Mouse (Mus musculus): ENCODE data around the gene Golga1. TPM values are rescaled to one million over a fixed set of nuclear protein-coding genes. Genes with fewer than 3 reads are reported as not detected.

Gene Golga1
- polyA plus RNA-seq, 1 experiment from 2014 or later = 29.0 TPM

DNA sequence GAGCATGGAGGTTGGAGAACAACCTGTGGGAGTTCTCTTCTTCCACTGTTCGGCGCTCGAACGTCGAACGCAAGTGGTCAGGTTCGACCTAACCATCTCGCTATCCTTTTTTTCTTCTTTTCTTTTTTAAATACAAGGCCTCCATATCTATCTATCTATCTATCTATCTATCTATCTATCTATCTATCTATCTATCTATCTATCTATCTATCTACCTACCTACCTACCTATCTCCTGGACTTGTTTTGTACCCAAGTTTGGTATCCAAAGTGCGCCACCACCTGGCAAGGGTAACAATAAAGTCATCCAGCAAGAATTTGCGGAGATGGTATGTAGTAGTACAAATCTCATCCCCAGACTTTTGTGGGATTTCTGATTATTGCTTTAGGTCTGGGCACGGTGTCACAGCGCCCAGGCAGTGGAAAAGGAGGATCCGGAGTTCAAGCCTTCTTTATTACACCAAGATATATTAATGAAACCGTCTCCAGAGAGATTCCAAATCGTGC, 59.7 kb downstream of the Golga1 start, which contains the start of gene Rpl35:
Rpl35 (minus strand) TSS at position 51 of the 506 bp plus-strand sequence.
- peak within 1 kb of the TSS; percentile 83 for H3K4me3 ChIP-seq (replicated peaks)
- H3K27ac ChIP-seq (replicated peaks) = peak within 1 kb of the TSS; percentile 92
- ATAC-seq (ENCODE audit: insufficient number of reproducible peaks, low FRiP score, low TSS enrichment, low read depth) = no peak
- no peaks in the 10 kb centered on the region for H3K27me3 ChIP-seq
- 13% methylated on average over 15 of the region's 15 CpGs for WGBS
- peaks cover 28% of the 10 kb centered on the region for H3K36me3 ChIP-seq
- peak within 1 kb of the TSS; percentile 71 for H3K4me2 ChIP-seq (replicated peaks)
- peak within 1 kb of the TSS; percentile 89 for H3K9ac ChIP-seq
- H3K9me3 ChIP-seq (replicated peaks) = no peaks in the 10 kb centered on the region
- peaks cover 48% of the 10 kb centered on the region for H3K4me1 ChIP-seq

DNA sequence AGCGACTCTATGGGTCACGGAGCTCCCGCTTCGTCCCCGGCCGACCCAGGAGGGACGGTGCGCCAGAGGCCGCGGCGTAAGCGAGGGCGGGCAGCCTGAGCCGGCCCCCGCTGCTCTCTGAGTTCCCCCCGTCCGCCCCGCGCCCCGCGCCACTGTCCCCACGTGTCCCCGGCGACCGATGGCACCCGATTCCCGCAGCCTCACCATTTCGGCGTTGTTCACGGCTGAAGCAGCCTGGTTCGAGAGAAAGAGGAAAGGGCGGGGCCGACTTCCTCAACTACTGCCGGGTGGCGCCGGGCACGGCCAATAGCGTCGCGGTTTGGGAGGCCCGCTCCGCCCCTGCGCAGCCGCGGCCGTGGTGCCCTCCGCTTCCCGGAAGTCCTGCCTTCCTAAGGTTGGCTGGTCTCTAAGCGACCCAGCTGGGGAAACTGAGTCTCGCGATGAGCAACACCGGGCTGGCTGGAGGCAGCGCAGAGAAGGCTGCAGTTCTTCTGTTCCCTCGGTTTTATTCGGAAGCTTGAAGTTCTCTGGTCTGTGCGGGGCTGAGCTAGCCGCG, 60.4 kb downstream of the Golga1 start, which contains the start of gene Arpc5l:
Arpc5l (plus strand) TSS at position 469 of the 556 bp plus-strand sequence.
- Histone ChIP-seq H3K9me3 (replicated peaks) (no peaks in the 10 kb centered on the region), H3K27me3 (no peaks in the 10 kb centered on the region), H3K4me2 (replicated peaks) (peak within 1 kb of the TSS; percentile 71), H3K9ac (peak within 1 kb of the TSS; percentile 89), H3K4me3 (replicated peaks) (peak within 1 kb of the TSS; percentile 83), H3K27ac (replicated peaks) (peak within 1 kb of the TSS; percentile 92), H3K4me1 (peaks cover 48% of the 10 kb centered on the region), H3K36me3 (peaks cover 34% of the 10 kb centered on the region)
- under 1% methylated on average over 53 of the region's 58 CpGs for WGBS
- peak; percentile 88 for ATAC-seq (ENCODE audit: insufficient number of reproducible peaks, low FRiP score, low TSS enrichment, low read depth)

DNA sequence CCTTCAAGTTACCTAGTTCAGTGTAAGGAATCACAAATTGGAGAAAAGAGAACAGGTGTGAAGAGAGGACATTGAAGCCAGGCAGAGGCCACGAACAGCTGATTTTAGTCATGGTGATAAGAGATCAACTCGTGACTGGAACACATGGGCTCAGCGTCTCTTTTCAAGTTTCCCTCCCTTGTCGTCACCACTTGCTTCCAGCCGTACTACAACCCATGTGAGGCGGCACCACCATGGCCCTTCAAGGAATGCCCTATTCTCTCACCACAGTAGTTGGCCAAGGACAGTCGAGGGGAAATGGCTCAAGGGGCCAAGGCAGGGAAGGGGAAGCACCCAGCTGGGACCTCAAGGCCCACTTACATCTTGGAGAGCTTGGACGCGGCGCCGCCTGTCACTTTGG, 61.0 kb downstream of the Golga1 start:
- H3K9me3 ChIP-seq (replicated peaks) = no peaks in the 10 kb centered on the region
- H3K9ac ChIP-seq = peak overlapping the region; percentile 89
- H3K4me2 ChIP-seq (replicated peaks) = peak overlapping the region; percentile 71
- ATAC-seq (ENCODE audit: insufficient number of reproducible peaks, low FRiP score, low TSS enrichment, low read depth) = no peak
- under 1% methylated on average over 11 of the region's 11 CpGs for WGBS
- peaks cover 38% of the 10 kb centered on the region for H3K36me3 ChIP-seq
- no peaks in the 10 kb centered on the region for H3K27me3 ChIP-seq
- H3K27ac ChIP-seq (replicated peaks) = peak overlapping the region; percentile 92
- H3K4me1 ChIP-seq = peaks cover 44% of the 10 kb centered on the region
- H3K4me3 ChIP-seq (replicated peaks) = peak overlapping the region; percentile 83

- no peak overlapping the region for H3K27ac ChIP-seq (replicated peaks)
- no peaks in the 10 kb centered on the region for H3K27me3 ChIP-seq
- WGBS = 57% methylated on average over 5 of the region's 5 CpGs
- H3K36me3 ChIP-seq = peaks cover 38% of the 10 kb centered on the region
- peak overlapping the region; percentile 71 for H3K4me2 ChIP-seq (replicated peaks)
- no peak for ATAC-seq (ENCODE audit: insufficient number of reproducible peaks, low FRiP score, low TSS enrichment, low read depth)
- H3K9ac ChIP-seq = peak overlapping the region; percentile 89; the same call in 1 of the 2 replicates
- H3K4me1 ChIP-seq = peaks cover 35% of the 10 kb centered on the region
- H3K4me3 ChIP-seq (replicated peaks) = peak overlapping the region; percentile 83
- no peaks in the 10 kb centered on the region for H3K9me3 ChIP-seq (replicated peaks)
Observed at GRCm38 (mm10) chr2:39003512-39003911, 61.8 kb downstream of the Golga1 start.

- 52% methylated on average over 8 of the region's 8 CpGs for WGBS
Observed at GRCm38 (mm10) chr2:39003106-39003505, 62.2 kb downstream of the Golga1 start.

DNA sequence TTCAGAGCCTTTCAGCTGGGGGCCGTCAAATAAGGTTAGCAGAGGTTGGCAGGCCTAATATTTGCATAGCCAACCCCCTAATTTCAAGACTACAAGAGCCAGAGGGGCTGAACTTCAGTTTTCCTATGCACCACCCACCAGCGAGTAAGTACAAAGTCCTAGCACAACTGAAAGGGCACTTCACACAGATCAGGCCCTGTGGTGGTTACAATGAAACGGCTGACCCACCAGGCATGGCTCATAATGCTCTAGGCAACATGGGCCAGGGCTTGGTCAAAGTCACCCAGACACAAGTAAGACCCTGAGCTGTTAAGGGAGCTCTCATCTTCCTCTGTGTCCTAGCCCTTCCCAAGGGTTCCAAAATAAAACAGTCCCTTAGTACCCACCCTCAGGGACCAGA, 63.5 kb downstream of the Golga1 start:
- ATAC-seq (ENCODE audit: insufficient number of reproducible peaks, low FRiP score, low TSS enrichment, low read depth) = no peak
- Histone ChIP-seq H3K27me3 (0 out of 2 replicates have a peak, but pooled peaks cover 5% of the 10 kb centered on the region), H3K4me3 (replicated peaks) (no peak overlapping the region), H3K27ac (replicated peaks) (no peak overlapping the region), H3K4me1 (peaks cover 40% of the 10 kb centered on the region), H3K9ac (no peak overlapping the region), H3K36me3 (peaks cover 38% of the 10 kb centered on the region), H3K9me3 (replicated peaks) (no peaks in the 10 kb centered on the region), H3K4me2 (replicated peaks) (no peak overlapping the region)
- WGBS = 77% methylated on average over 3 of the region's 3 CpGs

More at GRCm38 (mm10) chr2:39003106-39003505, 62.2 kb downstream of the Golga1 start:
- H3K4me2 ChIP-seq (replicated peaks) = peak overlapping the region; percentile 71
- H3K9me3 ChIP-seq (replicated peaks) = no peaks in the 10 kb centered on the region
- H3K9ac ChIP-seq = no peak overlapping the region
- peaks cover 38% of the 10 kb centered on the region for H3K36me3 ChIP-seq
- no peak for ATAC-seq (ENCODE audit: insufficient number of reproducible peaks, low FRiP score, low TSS enrichment, low read depth)
- H3K4me1 ChIP-seq = peaks cover 38% of the 10 kb centered on the region
- no peaks in the 10 kb centered on the region for H3K27me3 ChIP-seq
- H3K4me3 ChIP-seq (replicated peaks) = peak overlapping the region; percentile 83
- no peak overlapping the region for H3K27ac ChIP-seq (replicated peaks)

DNA sequence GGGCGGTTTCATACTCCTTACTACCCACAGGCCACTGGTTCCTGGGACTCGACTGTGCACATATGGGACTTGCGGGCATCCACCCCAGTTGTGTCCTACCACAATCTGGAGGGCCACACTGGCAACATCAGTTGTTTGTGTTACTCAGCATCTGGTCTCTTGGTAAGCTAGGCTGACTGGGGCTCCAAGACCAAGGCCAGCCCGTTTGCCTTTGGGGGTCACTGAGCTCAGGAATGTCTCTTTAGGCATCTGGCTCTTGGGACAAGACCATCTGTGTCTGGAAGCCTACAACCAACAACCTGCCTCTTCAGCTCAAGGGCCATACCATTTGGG, 64.8 kb downstream of the Golga1 start:
- no peak overlapping the region for H3K9ac ChIP-seq
- no peak overlapping the region for H3K27ac ChIP-seq (replicated peaks)
- no peak for ATAC-seq (ENCODE audit: insufficient number of reproducible peaks, low FRiP score, low TSS enrichment, low read depth)
- H3K27me3 ChIP-seq = 0 out of 2 replicates have a peak, but pooled peaks cover 6% of the 10 kb centered on the region
- WGBS = 76% methylated on average over 4 of the region's 4 CpGs
- H3K4me2 ChIP-seq (replicated peaks) = no peak overlapping the region
- H3K4me1 ChIP-seq = peaks cover 31% of the 10 kb centered on the region
- H3K9me3 ChIP-seq (replicated peaks) = no peaks in the 10 kb centered on the region
- no peak overlapping the region for H3K4me3 ChIP-seq (replicated peaks)
- H3K36me3 ChIP-seq = peaks cover 38% of the 10 kb centered on the region

GRCm38 (mm10) chr2:38999910-39000586, 65.3 kb downstream of the Golga1 start:
- Histone ChIP-seq H3K27ac (replicated peaks) (no peak overlapping the region), H3K36me3 (peaks cover 38% of the 10 kb centered on the region), H3K27me3 (0 out of 2 replicates have a peak, but pooled peaks cover 6% of the 10 kb centered on the region), H3K9me3 (replicated peaks) (no peaks in the 10 kb centered on the region), H3K4me1 (peaks cover 31% of the 10 kb centered on the region), H3K4me2 (replicated peaks) (no peak overlapping the region), H3K9ac (no peak overlapping the region), H3K4me3 (replicated peaks) (no peak overlapping the region)
- no peak for ATAC-seq (ENCODE audit: insufficient number of reproducible peaks, low FRiP score, low TSS enrichment, low read depth)
- WGBS = 62% methylated on average over 8 of the region's 8 CpGs

DNA sequence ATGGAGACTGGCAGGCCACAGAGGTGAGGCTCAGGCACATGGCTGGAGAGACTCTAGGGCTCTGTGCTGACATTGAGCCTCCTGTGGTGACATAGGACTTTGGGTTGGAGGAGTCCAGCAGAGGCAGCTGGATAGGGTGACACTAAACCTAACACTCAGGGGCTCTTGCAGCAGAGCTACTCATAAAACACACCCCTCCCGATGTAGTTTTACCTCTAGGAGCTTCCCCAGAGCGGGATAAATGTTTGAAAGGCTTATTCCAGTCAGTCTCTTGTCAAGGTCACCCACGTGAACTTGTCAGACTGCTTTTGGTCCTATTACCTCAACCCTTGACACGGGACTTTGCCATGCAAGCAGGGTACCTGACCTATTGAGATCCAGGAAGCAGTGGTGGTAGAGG, 66.0 kb downstream of the Golga1 start:
- Histone ChIP-seq H3K27me3 (0 out of 2 replicates have a peak, but pooled peaks cover 6% of the 10 kb centered on the region), H3K4me1 (peaks cover 31% of the 10 kb centered on the region), H3K36me3 (peaks cover 38% of the 10 kb centered on the region), H3K9me3 (replicated peaks) (no peaks in the 10 kb centered on the region), H3K27ac (replicated peaks) (no peak overlapping the region), H3K4me2 (replicated peaks) (no peak overlapping the region), H3K9ac (no peak overlapping the region), H3K4me3 (replicated peaks) (no peak overlapping the region)
- ATAC-seq (ENCODE audit: insufficient number of reproducible peaks, low FRiP score, low TSS enrichment, low read depth) = no peak
- 47% methylated on average over 4 of the region's 4 CpGs for WGBS

GRCm38 (mm10) chr2:38997386-38998374, 67.7 kb downstream of the Golga1 start, which contains the start of gene Wdr38:
Wdr38 (plus strand) TSS chr2:38997476.
- Histone ChIP-seq H3K4me3 (replicated peaks) (peak within 1 kb of the TSS; percentile 53), H3K4me2 (replicated peaks) (peak within 1 kb of the TSS; percentile 56), H3K9ac (peak within 1 kb of the TSS; percentile 39), H3K27ac (replicated peaks) (peak within 1 kb of the TSS; percentile 75), H3K36me3 (peaks cover 29% of the 10 kb centered on the region), H3K4me1 (peaks cover 14% of the 10 kb centered on the region), H3K27me3 (0 out of 2 replicates have a peak, but pooled peaks cover 6% of the 10 kb centered on the region), H3K9me3 (replicated peaks) (no peaks in the 10 kb centered on the region)
- ATAC-seq (ENCODE audit: insufficient number of reproducible peaks, low FRiP score, low TSS enrichment, low read depth) = peak; percentile 86
- 12% methylated on average over 33 of the region's 33 CpGs for WGBS
